Mouse (Mus musculus): ENCODE results near the gene Gm3327. TPM values are rescaled to one million over a fixed set of nuclear protein-coding genes. Genes with fewer than 3 reads are reported as not detected.

Gm3327 gene
- not detected for polyA plus RNA-seq (2017; shearing (Covaris generic))

DNA sequence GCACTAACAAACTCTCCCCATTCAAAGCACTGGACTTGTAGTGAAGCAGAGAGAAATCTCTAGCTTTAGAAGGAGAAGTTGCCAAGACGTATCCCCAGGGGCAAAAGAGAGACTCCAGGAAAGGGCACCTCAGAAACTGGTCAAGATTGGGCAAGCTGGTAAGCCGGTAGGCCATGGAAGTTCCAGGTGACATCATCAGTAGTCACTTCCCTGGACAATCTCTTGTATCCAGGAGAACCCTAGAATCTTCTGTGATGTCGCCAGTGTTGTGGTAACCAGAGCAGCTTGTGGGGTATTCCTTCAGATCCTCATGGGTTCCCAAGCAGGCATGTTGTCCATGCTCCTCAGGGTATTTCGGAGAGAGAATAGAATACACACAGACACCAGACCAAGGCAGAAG, at the start of gene Gm3327:
Gene Gm3327 (plus strand): TSS at position 301 of the 400 bp plus-strand sequence.

DNA sequence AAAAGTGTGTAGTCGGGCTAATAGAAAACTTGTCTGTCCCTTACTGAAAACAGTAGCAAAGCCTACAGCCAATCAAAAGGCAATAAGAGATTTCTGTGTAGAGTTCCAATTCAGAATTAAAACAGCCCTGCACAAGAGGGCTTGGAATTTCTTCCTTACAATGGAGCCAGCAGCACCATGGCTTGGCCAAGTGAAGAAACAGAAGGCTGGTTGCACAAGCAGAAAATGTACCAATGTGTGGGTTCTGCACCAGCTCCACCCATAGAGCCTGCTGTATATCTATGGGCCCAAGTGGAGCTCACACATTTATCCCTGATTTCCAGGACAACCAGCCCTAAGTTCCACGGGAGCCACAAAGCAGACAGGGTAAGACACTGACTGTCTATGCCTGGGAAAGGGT, 21.3 kb upstream of the Gm3327 start, which contains the start of gene Ear2:
Gene Ear2 (plus strand): TSS at position 301 of the 400 bp plus-strand sequence.

Other genes with a start within 250 kb of the Gm3327 start
- gene Ear1, start 248.3 kb upstream of the Gm3327 start, polyA plus RNA-seq (2017; shearing (Covaris generic)) = not detected
- not detected for gene Ear10, start 200.3 kb upstream of the Gm3327 start, polyA plus RNA-seq (2017; shearing (Covaris generic))
- gene Gm8113, start 198.5 kb upstream of the Gm3327 start, polyA plus RNA-seq (2017; shearing (Covaris generic)) = 0.19 TPM
- gene Ang5, start 166.8 kb upstream of the Gm3327 start, polyA plus RNA-seq (2017; shearing (Covaris generic)) = not detected
- gene Ang6, start 121.6 kb upstream of the Gm3327 start, polyA plus RNA-seq (2017; shearing (Covaris generic)) = not detected
- gene Ear2, start 21.2 kb upstream of the Gm3327 start, polyA plus RNA-seq (2017; shearing (Covaris generic)) = not detected
- not detected for gene Gm8212, start 73.8 kb downstream of the Gm3327 start, polyA plus RNA-seq (2017; shearing (Covaris generic))
- not detected for gene 4930503E14Rik, start 89.4 kb downstream of the Gm3327 start, polyA plus RNA-seq (2017; shearing (Covaris generic))
- gene Gm8220, start 161.7 kb downstream of the Gm3327 start, polyA plus RNA-seq (2017; shearing (Covaris generic)) = not detected
- gene Gm5930, start 214.7 kb downstream of the Gm3327 start, polyA plus RNA-seq (2017; shearing (Covaris generic)) = not detected
- not detected for gene Gm8229, start 241.5 kb downstream of the Gm3327 start, polyA plus RNA-seq (2017; shearing (Covaris generic))